ENCODE assay signal across 29 mouse cellular contexts in genomic region chr9:15276855-15277254, GRCm38 (mm10). TPM values are rescaled to one million over a fixed set of nuclear protein-coding genes. Genes with fewer than 3 reads are reported as not detected.
"Had no signal": no experiment of that assay in that cellular context is flagged by ENCODE, and none has a peak within 500 bp of the region (broad histone marks: within the 10 kb centered on the region; RNA-seq: fewer than 3 reads in every experiment).

No protein-coding gene starts in this region.

- H3K4me3 ChIP-seq: left cerebral cortex, adult 2 months; limb, embryonic 10.5 days; limb, embryonic 12.5 days; limb, embryonic 13.5 days; limb, embryonic 15.5 days; liver, embryonic 12.5 days; liver, embryonic 13.5 days; liver, embryonic 15.5 days; lung, embryonic 15.5 days; midbrain, embryonic 10.5 days; midbrain, embryonic 12.5 days; midbrain, embryonic 13.5 days; midbrain, embryonic 15.5 days; myocyte had no signal

- H3K27me3 ChIP-seq: limb, embryonic 12.5 days; limb, embryonic 13.5 days; limb, embryonic 15.5 days; liver, embryonic 12.5 days; liver, embryonic 13.5 days; liver, embryonic 15.5 days; lung, embryonic 15.5 days; midbrain, embryonic 12.5 days; midbrain, embryonic 13.5 days; midbrain, embryonic 15.5 days had no signal

- ATAC-seq: liver, embryonic 12.5 days; liver, postnatal 0 days; lung, postnatal 0 days; midbrain, embryonic 13.5 days; midbrain, embryonic 15.5 days; midbrain, embryonic 16.5 days had no signal

- DNase-seq: left cerebral cortex, postnatal 4 days; liver; liver, embryonic 13.5 days; liver, postnatal 0 days; lung, adult 18-20 months; lung, adult 2 months; lung, embryonic 14.5 days; lung, postnatal 10 days; lung, postnatal 14 days; lung, postnatal 36 days; lung, postnatal 4 days; midbrain, embryonic 14.5 days had no signal

- H3K9me3 ChIP-seq: limb, embryonic 10.5 days; limb, embryonic 12.5 days; limb, embryonic 13.5 days; limb, embryonic 15.5 days; liver, embryonic 12.5 days; liver, embryonic 13.5 days; liver, embryonic 15.5 days; lung, embryonic 15.5 days; midbrain, embryonic 10.5 days; midbrain, embryonic 12.5 days; midbrain, embryonic 13.5 days; midbrain, embryonic 15.5 days had no signal

RNA-seq across cellular contexts. Expression of gene Vstm5, which starts 38.0 kb away (rescaled TPM):
- total RNA-seq: monocyte, adult 5-6 weeks had no signal
- polyA plus RNA-seq: macrophage, myocyte had no signal
